Mouse (Mus musculus): ENCODE measurements at regions not wholly inside any gene's neighbourhood (a gene's known extent, or its start where the extent isn't known, plus 50 kb on each side); places are given as distances from the start of the nearest gene placed in this dataset.

DNA sequence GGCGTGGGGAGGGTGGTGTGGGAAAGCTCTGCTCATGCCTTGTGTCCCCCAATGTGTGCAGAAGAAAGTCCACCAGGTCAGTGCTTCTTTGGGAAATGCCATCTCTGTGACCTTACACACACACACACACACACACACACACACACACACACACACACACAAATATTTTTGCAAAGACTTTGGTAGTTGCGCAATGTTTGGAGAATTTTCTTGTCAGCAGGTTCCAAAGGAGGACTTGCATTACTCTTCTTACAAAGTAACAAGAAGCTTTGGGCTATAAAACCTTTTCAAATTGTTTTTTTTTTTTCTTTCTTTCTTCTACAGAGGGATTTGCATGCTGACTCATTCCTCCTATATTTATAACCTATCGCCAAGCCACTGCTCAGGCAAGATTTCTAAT is 59.1 kb upstream of the Npvf start:
- no peak for DNase-seq

DNA sequence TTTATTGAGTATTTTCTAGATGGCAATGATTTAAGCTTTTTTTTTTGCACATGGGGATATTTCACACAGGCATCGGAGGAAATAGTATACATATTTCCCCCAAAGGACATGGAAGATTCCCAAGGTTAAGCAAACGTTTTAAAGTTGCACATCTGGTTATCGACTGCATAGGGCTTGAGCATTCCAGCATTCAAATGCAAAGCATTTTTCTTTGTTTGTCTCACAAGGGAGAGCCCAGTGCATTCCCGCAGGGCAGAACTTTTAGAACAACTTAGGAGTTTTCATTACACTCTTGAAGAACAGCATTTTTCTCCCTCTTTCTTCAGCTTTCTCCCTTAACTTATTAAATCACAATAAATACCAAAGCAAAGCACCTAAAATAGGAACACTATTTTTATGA is 64.4 kb upstream of the Npvf start:
- DNase-seq = no peak

DNA sequence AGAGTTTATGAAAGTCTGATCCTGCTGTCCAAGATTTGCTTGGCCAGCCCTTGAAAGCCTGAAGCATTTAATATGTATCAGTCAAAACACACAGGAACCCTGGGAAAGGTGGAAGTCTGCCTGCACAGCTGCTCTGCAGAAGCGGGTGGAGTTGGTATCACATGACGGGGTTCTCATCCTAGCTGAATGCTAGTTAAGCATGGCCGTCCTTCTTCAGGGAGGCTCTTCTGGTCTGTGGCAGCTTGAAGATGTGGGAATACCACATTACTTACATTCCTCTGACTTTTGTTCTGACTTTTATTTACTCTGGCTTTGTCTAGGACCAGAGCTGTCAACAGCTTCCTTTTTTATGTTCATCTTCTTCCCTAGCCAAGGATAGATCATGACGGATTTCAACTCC is 66.1 kb upstream of the Npvf start:
- DNase-seq = no peak

DNA sequence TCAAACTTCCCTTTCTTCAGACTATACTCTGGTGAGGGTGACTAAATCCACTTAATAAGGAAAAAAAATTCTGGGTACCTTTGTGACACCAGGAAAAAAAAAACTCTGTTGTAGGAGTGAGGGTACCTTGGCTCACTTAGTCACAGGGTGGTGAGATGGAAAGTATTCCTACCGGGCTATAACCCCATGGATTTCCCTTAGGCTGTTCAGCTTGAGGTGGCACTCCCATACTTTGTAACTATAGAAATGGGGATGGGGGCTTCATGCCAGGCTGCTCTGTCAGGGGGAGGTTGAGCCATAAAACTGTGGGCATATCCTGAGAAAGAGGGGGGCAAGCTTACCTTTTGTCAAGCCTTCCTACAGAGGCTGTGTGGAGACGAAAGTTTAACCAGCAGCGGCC is 71.4 kb upstream of the Npvf start:
- no peak for DNase-seq

DNA sequence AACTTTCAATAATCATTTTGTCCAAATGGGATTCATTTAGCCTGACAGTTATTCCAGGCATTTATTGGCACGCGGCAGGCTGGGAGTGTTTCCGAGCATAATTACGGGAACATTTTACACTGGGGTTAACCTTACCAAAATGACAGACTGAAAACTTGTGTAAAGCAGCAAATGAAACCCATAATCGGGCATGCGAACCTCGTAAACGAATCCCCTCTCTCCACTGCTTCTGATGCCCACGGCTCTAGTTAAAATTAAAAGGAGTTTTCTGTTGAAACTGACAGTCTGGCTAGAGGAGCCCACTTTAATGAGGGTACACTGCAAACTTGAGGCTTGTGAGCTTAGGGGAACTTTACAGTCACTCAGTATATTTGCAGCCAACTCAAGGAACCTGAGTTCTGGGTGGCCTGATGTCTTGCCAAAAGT is 71.9 kb upstream of the Npvf start:
- no peak for DNase-seq

DNA sequence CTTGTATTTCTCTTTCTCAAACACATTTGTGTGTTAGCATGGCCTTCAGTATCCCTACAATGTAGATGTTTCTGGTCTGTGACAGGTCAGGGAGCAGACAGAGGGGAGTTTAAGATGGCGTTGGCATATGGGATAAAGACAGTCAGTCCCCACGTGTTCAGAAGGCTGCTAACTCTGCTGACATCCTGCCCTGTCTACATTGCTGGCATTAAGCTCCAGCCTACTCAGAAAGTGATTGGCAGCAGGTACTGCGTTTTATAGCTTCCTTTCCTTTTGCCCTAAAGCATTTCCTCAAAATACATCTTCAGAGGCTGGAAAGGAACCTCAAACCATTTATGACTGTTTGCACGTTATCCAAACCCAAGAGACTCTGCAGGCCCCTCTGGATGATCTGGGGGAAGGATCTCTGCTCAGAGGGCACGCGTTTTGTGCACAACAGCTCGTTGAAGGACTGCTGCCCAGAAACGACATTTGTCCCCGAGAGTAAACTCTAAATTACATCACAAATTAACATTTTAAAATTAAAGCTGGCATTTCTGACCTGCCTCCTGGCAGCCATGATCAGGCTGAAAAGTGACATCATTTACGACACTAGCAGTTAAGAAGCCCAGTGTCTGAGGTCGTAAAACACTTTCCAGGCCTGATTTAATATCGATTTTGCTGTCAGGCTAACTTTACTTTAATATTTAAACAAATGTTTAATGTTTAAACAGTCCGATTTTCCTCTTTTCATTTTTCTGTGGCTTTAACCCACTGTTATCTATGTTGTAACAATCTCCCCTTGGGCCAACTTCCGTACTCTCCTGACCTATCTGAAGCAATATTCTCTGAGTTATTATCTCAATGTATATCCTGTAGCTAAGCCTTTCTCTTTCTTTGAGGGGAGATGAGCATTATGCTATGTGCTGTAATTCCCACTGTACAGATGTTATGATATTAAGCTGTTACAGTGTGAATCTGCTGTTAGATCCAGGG is 76.8 kb upstream of the Npvf start:
- no peak for DNase-seq

DNA sequence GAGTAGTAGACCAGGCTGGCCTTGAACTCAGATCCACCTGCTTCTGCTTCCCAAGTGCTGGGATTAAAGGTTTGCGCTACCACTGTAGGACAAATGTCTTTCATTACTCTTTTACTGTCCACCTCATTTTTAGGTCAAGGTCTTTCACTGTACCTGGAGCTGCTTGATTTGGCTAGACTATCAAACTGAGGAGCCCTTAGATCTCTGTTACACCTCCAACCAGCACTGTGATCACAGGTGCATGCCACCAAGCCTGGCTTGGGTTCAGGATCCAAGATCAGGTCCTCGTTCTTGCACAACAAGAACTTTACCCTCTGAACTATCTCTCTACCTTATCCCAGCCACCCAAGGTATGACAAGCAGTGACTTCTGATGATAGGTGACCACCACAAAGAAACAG is 80.5 kb upstream of the Npvf start:
- DNase-seq = no peak

DNA sequence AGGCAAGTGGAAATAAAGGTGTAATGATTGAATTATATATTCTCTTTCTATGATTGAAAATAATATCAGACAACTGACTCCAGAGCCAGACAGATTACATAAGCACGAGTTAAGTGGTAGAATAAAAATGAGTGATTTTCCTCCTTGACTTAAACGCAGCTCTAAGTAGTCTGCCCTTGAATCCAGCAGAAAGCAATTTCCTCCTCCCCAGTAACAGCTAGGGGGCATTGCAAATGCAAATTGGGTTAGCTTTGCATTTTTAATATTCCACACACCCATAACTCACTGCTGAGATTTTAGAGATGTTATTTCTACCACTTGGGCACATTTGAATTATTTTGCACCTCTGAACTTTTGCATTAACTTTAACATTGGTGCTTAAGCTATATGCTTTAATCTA is 81.6 kb upstream of the Npvf start:
- no peak for DNase-seq

DNA sequence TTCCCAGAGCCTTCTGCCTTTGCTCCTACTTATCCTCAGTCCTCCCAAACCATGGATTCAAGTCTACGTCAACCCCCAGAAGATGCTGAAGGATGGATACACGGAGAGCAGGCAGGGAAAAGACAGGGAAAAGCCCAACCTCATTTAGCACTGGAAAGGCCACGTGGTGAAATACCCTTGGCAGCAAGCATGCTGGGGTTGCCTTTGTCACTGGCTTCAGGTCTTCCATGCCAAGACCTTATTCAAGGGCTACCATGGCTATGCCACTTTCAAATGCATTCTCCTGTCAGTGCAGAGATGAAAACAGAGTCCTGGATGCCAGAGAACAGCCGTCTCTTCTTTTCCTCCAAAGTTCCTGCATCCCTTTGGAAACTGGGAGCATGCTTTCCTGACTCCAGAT is 87.8 kb upstream of the Npvf start:
- no peak for DNase-seq

DNA sequence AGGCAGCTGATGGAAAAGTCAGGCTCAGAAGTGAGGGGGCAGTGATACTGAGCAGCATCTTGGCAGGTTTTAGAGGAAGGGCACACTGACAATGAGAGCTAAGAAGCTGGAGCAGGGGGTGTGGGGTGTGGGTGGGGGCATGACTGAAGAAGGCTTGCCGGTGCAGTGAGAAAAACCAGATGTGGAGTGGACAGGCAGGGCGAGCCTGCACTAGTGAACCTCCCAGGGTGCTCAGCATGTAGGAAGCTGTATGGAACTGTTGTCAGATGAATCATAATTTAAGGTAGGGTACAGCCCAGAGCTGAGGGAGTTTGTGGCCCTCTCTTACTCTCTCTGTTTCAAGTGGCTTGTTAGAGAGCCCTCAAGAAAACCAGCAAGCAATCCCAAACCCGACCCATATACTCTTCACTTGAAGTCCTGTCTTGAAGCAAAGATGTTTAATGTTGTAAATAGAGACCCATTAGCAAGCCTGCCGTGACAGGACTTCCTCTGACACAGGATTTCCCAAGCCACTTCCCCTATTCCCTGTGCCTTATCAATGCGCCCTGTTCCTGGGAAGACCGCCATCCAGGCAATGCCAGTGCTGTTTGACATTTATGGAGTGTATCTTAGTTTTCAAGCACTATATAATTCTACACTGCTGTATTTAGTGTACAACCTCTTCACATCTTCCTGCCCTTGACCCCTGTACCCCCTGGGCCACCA is 90.4 kb upstream of the Npvf start:
- no peak for DNase-seq

DNA sequence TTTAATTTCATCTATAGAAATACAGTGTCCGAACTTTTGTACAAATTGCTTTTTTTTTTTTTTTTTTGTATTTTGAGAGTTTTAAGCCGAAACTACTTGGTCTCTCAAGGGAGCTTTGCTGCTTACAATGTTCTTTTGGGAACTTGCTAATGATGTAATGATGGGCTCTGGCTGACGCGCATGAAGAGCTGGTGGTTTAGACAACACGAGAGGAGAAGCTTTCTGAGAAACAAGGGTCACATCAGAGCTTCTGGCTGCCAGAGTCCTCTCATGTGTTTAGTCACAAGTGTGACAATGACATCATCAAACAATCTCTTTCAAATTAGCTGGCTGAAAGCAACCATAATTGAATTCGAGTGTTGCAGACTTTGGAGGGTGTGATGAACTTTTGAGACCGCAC is 98.9 kb upstream of the Npvf start:
- DNase-seq = no peak

DNA sequence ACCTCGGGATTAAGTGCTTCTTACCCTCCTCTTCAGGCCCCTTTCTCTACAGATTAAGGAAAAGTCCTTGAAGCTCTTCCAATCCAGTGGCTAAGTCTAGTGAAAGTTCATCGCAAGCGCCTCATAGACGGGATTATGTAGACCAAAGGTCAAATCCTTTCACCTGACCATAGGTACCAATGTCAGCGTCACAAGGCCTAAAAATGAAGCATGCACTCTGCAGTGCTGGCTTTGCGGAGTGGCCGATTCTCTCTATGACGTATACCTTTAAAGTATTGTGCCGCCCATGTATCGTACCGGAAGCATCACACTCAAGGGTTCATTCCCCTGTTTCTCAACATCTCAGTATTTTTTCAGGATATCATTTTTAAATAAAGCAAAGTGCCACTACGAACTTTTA is 100.5 kb upstream of the Npvf start:
- no peak for DNase-seq

DNA sequence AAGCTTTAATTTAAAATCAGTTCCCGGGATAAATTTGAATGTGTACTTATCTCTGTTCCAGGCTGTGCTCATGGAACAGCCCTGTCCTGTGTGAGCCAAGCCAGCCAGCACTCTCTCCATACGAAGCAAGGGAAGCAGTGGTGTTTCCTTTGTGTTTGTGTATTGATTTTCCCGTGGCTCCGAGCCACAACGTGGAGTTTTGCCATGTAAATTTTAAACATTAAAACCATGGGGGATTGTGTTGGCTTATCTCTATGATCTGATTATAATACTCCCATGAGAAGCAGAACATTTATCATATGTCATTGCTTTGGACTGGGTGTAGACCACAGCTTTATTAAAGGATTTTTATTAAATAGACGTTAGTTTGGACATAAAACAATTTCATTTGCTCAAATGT is 106.1 kb upstream of the Npvf start:
- DNase-seq = peak; percentile 53

DNA sequence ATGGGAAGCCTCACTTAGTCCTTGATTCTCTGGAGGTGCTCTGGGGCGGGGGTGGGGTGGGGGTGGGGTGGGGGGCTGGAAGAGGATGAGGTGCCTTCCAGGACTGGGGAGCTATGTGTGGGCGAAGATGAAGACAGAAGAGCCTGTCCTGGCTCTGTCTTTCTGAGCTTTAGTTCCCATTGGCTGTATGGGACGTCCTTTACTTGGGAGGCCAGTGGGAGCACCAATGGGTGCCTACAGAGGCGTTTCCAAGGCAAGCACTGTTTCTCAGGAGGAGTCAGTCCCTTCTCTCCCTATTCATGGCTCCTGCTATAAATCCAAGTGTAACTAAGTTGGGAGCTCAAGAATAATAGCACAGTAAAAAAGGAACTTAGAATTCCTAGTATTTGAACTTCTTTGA is 108.9 kb upstream of the Npvf start:
- DNase-seq = peak; percentile 31

DNA sequence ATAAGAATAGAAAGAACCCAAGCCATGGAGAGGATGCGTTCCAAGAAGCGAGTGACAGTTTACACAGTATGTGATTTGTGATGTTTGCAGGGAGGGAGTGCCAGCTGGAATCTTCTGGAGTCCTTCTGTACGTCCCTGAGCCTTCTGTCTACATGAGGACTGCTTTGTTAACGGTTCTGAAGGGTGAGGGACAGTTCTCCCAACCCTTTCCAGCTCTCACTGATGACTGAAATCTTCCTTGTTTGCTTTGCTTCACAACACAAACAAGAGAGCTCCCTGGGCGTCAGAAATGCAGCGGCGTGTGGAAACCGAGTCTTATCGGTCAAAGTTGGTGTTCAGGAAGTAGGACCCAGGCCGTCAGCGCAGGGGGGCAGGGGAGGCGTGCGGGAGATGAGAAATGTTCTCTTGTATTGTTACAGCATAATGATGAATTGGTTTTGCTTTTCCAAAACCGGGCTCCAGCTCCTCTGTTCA is 112.2 kb upstream of the Npvf start:
- DNase-seq = peak; percentile 56

DNA sequence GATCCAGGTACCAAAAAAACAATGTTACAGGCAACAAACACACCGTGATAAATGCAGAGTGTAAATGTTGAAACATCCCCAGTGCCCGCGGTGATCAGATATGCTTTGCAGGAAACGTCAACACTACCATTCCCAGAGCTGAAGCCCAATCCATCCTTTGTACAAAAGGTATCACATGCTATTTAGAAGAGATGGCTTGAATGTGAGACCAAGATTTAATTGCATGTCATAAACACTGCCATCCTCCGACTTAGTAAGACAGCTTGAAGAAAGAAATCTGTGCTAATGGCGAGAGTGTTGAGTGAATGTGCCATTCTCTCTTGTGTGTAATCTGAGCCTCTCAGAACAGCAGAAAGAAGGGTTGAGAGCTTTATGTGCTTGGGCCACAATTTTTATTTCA is 112.9 kb upstream of the Npvf start:
- no peak for DNase-seq

DNA sequence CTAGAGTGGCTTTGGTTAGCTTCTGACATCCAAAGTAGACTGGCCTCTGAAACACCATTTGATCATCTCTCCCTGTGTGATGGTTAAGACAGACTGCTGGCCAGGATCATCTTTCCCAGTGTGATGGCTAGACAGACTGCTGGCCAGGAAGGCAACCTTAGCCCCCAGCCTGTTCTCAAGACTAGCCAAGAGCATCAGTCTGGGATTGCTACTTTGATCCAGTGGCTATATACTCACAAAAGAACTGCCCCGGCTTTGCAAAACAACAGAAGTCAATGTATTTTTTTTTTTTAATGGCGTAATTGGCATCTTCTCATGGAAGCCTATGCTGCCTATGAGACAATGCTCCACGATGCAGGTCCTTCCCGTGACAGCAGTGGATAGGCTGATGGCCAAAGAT is 113.6 kb upstream of the Npvf start:
- DNase-seq = no peak

DNA sequence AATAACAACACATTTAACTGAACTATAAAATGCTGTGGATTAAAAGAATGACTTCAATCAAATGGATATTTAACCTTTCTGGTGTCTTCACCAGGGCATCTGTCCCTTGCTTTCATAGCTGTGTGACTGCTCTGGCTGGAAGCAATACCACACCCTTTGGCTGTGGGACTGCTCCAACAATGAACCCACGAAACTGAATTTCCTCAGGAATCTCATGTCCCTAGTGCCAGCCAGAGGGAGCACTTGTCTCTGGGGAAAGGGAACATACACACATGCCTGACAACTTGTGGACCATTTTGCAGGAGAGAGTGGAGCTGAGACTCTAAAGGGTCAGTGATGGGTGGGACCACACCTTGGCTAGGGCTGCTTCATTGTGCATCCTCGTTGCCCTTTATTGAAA is 114.9 kb upstream of the Npvf start:
- no peak for DNase-seq

DNA sequence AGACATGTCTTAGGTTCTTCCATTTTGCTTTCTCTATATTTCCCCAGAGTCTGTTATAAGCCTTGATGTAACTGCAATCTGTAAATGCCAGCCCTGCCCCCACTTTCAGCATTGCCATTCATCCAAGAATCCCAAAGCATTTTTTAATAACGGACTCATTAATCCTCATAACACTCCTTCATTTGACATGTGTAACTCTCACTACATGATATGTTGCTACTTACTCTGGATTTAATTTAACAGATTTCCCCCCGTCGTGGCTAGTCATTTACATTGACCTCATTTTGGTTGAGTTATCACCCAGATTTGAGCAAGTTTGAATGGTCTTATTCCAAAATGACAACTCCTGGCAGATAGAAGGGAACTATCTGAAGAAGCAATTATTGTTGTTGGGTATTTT is 116.2 kb upstream of the Npvf start:
- no peak for DNase-seq

DNA sequence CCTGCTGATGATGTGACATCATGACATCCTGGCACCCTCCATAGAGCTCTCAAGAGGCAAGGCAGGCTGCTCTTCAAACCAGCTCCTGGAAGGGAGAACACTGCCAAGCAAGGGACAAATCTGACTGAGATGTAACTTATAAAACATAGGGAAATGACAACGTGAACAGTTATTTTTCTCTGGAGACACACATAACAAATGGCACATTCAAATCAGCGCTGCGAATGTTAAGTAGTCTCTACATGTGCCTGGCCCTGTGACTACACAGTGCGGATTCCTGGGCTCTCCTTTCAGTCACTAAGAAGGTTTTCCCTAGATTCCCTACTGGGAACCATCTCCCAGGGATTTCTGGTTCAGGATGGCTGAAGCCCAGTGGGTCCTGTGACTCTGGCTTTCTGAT is 121.4 kb upstream of the Npvf start:
- no peak for DNase-seq

DNA sequence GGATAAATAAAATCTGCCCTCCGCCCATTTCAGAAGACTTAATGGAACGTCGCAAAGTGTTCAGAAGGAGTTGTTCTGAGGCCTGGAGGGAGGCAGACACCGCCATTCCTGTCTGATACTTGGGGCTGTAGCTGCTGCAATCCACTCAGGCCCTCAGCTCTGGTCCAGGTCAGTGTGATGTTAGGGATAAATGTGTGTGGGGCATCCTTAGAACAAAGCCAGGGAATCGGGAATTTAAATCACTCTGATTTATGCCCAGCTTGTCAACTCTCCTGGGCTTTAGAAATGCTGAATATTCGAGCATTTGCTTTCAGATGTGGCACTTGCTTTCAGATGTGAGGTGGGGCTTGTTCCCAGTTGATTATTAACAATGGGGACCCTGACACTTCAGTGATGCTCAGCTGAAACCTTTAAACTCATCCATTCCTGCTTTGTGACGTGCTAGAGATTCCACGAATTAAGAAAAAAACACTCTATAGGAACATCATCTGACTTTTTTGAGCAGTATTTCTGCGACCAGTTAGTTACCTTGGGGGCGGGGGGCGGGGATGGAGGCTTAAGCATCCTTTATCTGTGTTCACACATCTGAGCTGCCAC is 122.1 kb upstream of the Npvf start:
- DNase-seq = no peak

DNA sequence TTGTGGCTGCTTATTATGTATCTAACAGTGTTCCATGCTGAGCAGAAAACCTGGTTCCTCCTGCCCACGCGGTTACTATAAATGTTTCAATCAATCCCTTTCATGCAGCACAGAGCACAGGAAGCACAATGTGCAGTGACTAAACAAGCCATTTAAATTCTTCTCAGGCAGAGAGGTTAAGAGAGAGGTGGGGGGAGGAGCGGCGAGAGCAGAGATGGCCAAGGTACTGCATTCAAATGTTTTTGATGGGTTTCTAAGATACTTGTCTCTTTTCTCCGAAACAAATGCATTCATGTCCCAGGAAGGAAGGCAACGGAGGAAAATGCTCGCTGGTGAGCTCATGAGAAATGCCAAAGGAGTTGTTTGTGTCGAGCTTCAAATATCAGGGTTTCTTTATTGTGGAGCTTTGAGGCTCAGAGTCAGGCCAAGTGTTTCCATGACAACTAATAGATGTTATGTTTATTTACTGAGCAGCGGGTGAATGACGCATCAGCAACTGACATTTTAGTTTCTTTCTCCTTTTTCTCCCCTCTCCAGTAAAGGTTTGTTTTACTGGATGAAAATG is 122.8 kb upstream of the Npvf start:
- peak; percentile 9 for DNase-seq

DNA sequence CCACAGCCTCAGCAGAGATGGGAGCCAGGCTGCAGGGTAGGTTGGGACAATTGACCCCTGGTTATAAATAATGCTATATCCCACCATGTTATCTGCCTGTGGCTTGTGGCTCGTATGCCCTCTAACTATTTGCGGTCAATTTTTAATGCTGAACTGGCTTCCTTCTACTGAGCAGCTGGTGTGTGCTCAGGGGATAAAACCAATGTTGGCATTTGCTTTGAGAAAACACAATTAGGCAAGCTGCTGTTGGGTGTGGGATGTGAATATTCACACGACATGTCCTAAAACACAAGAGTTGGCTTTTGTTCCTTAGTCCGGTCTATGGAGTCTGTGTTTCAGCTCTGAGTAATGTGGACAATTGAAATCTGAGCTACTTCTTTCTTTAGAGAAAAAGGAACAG is 123.6 kb upstream of the Npvf start:
- no peak for DNase-seq

DNA sequence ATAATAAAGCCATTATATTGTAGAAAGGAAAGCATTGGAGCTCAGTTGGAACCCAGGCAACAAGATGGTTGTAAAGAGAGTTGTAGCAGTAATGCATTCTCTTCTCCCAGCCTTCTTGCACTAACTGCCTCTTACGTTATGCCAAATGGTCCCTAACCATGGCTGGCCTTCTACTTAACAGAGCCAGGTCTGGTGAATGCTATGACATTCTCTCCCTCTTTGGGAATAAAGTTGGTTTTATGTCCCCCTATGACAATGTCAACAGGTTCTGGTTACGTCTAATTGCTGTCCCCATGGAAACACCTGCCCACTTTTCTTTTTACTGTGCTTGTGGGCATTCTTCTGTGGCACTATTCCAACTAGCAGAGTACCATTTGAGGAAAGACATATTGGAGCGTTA is 126.4 kb upstream of the Npvf start:
- no peak for DNase-seq
